Mouse (Mus musculus) lung, adult 2 months (tissue): ENCODE data around the gene Elf1.

Experiments used
- CTCF ChIP-seq: fragments of 200-500 bp; IDR thresholded peaks from 2 replicates; pipeline ENCODE4 v1.5.1; 2011; ENCODE audit warnings: mild to moderate bottlenecking, low read length, control low read depth; ENCODE audit not compliant: insufficient read depth
- POLR2A ChIP-seq: fragments of 200-500 bp; IDR thresholded peaks from 2 replicates; pipeline ENCODE4 v1.6.1; 2011; ENCODE audit warnings: low read depth, mild to moderate bottlenecking, control low read depth, low read length, borderline replicate concordance; ENCODE audit errors: extremely low read depth

DNA sequence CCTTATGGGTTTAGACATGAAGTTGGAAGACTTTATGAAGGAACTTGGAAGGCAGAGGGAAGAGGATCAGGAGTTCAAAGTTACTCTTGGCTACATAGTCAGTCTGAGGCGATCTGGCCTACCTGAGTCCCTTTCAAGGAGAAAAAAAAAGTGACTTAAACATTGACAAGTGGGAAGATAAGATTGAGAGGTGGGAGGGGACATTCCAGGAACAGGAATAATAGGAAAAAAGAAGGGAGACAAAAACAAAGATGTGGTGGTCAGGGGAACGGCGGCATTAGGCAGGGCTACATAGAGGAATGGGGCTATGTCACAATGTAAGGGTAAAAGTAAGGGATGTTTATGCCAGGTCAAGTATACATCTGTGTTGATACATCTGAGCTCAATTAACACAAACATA is 53.2 kb downstream of the Elf1 start:
- TF ChIP-seq POLR2A (no peak), CTCF (no peak)
